Mouse (Mus musculus) embryonic facial prominence, embryonic 11.5 days (tissue): ENCODE results near the gene Relb. TPM values are rescaled to one million over a fixed set of nuclear protein-coding genes. Genes with fewer than 3 reads are reported as not detected.
A peak's percentile ranks its signal among the peaks of the same experiment; 100 is the strongest.
"Not testable (repeated sequence)": the region's sequence is repeated elsewhere in the genome, so short reads cannot be mapped to it uniquely, and the experiment has no call there.

Source experiments
- ATAC-seq: fragments of 200-750 bp; cut with Nextera tagmentation; replicated peaks from 2 replicates; pipeline ENCODE4 v1.8.0; 2017; ENCODE audit warnings: low read depth; ENCODE audit not compliant: insufficient number of reproducible peaks, low FRiP score, low TSS enrichment
- DNase-seq: peaks from one replicate; pipeline ENCODE4 v3.0.0-alpha.2; 2015; ENCODE audit warnings: low spot score
- H3K27ac ChIP-seq: fragments of 300-500 bp; sonication (generic); replicated peaks from 2 replicates; pipeline ENCODE4 v1.5.1; 2014; ENCODE audit warnings: mild to moderate bottlenecking, low read depth, low read length, control low read depth
- H3K27me3 ChIP-seq: fragments of 300-500 bp; sonication (generic); 2 replicates; pipeline ENCODE4 v1.6.1; 2014; ENCODE audit warnings: mild to moderate bottlenecking, low read length, moderate library complexity, mixed read lengths; ENCODE audit not compliant: control insufficient read depth, insufficient read depth
- H3K36me3 ChIP-seq: fragments of 300-500 bp; sonication (generic); replicated peaks from 2 replicates; pipeline ENCODE4 v1.6.1; 2014; ENCODE audit warnings: low read depth, mild to moderate bottlenecking, low read length, moderate library complexity, mixed read lengths; ENCODE audit not compliant: control insufficient read depth, insufficient read depth
- H3K4me1 ChIP-seq: fragments of 300-500 bp; sonication (generic); 2 replicates; pipeline ENCODE4 v1.6.1; 2014; ENCODE audit warnings: low read length, mixed read lengths; ENCODE audit not compliant: control insufficient read depth, insufficient read depth
- H3K4me2 ChIP-seq: fragments of 300-500 bp; sonication (generic); 2 replicates; pipeline ENCODE4 v1.6.1; 2014; ENCODE audit warnings: low read depth, mild to moderate bottlenecking, control low read depth, low read length, moderate library complexity
- H3K4me3 ChIP-seq: fragments of 300-500 bp; sonication (generic); 2 replicates; pipeline ENCODE4 v1.5.1; 2014; ENCODE audit warnings: low read depth, low read length, control low read depth
- H3K9ac ChIP-seq: fragments of 300-500 bp; sonication (generic); replicated peaks from 2 replicates; pipeline ENCODE4 v1.6.1; 2014; ENCODE audit warnings: mild to moderate bottlenecking, control low read depth, low read length
- H3K9me3 ChIP-seq: fragments of 300-500 bp; sonication (generic); replicated peaks from 2 replicates; pipeline ENCODE4 v1.6.1; 2016; ENCODE audit warnings: mild to moderate bottlenecking, low read length, inconsistent platforms, mixed read lengths; ENCODE audit not compliant: control insufficient read depth
- WGBS: fragments of 180-500 bp; shearing (Covaris S2); extraction: QIAGEN DNeasy Blood & Tissue Kit; methylation state at CpG from one replicate; pipeline ENCODE4 v1.1.7; 2014; 5-methylcytosine and 5-hydroxymethylcytosine counted together
- polyA plus RNA-seq: library from polyadenylated mRNA; unstranded; fragments of >200 nt; fragmentation: Nextera tagmentation; extraction: Ambion mirVana; gene quantifications from 2 replicates; pipeline ENCODE4 v1.2.1, GENCODE M21; 2014

Relb gene
- polyA plus RNA-seq, 1 experiment from 2014 or later, result 4.3 TPM

- H3K4me3 ChIP-seq, result no peak overlapping the region
- no peaks in the 10 kb centered on the region for H3K36me3 ChIP-seq
- H3K4me1 ChIP-seq, result no peaks in the 10 kb centered on the region
- no peak overlapping the region for H3K9ac ChIP-seq
- ATAC-seq, result no peak
- WGBS, result 87% methylated on average over 12 of the region's 12 CpGs
- no peak overlapping the region for H3K27ac ChIP-seq
- no peak for DNase-seq
- no peak overlapping the region for H3K4me2 ChIP-seq
- H3K27me3 ChIP-seq, result no peaks in the 10 kb centered on the region
- no peaks in the 10 kb centered on the region for H3K9me3 ChIP-seq
Observed at GRCm38 (mm10) chr7:19609641-19610332, 19.5 kb downstream of the Relb start.

GRCm38 (mm10) chr7:19607291-19607690 lies 21.9 kb downstream of the Relb start:
- ATAC-seq (no peak), DNase-seq (no peak)
- no peak overlapping the region for H3K4me3 ChIP-seq
- WGBS, result 80% methylated on average over 5 of the region's 5 CpGs
- H3K4me2 ChIP-seq, result no peak overlapping the region
- no peaks in the 10 kb centered on the region for H3K27me3 ChIP-seq
- H3K4me1 ChIP-seq, result no peaks in the 10 kb centered on the region
- H3K27ac ChIP-seq, result no peak overlapping the region
- no peaks in the 10 kb centered on the region for H3K36me3 ChIP-seq
- no peak overlapping the region for H3K9ac ChIP-seq
- H3K9me3 ChIP-seq, result no peaks in the 10 kb centered on the region

GRCm38 (mm10) chr7:19604606-19605214 lies 24.5 kb downstream of the Relb start:
- peak overlapping the region; percentile 88 for H3K9ac ChIP-seq
- not testable (repeated sequence) for H3K27me3 ChIP-seq, DNase-seq, H3K27ac ChIP-seq, H3K9me3 ChIP-seq, H3K36me3 ChIP-seq, ATAC-seq, H3K4me1 ChIP-seq
- WGBS, result 57% methylated on average over 10 of the region's 10 CpGs
- peak overlapping the region; percentile 81; the same call in 1 of the 2 replicates for H3K4me2 ChIP-seq
- peak overlapping the region; percentile 99 for H3K4me3 ChIP-seq

- Histone ChIP-seq H3K27ac (peak within 1 kb of the TSS; percentile 66), H3K27me3 (no peaks in the 10 kb centered on the region), H3K9ac (peak within 1 kb of the TSS; percentile 88), H3K36me3 (no peaks in the 10 kb centered on the region; the same call in 1 of the 2 replicates), H3K4me1 (no peaks in the 10 kb centered on the region), H3K4me2 (peak within 1 kb of the TSS; percentile 81), H3K4me3 (peak within 1 kb of the TSS; percentile 99), H3K9me3 (no peaks in the 10 kb centered on the region)
- ATAC-seq, result peak; percentile 92
- DNase-seq, result peak; percentile 98
- 1% methylated on average over 57 of the region's 57 CpGs for WGBS
Observed at GRCm38 (mm10) chr7:19603849-19604605, 25.2 kb downstream of the Relb start, which contains the start of gene Clasrp. Gene Clasrp (minus strand): TSS chr7:19604486.

- Histone ChIP-seq H3K4me1 (no peaks in the 10 kb centered on the region), H3K9me3 (no peaks in the 10 kb centered on the region), H3K27ac (no peak overlapping the region), H3K4me2 (peak overlapping the region; percentile 81; the same call in 1 of the 2 replicates), H3K4me3 (peak overlapping the region; percentile 99), H3K36me3 (no peaks in the 10 kb centered on the region; the same call in 1 of the 2 replicates), H3K27me3 (no peaks in the 10 kb centered on the region), H3K9ac (no peak overlapping the region)
- 84% methylated on average over 12 of the region's 12 CpGs for whole genome bisulfite sequencing
- ATAC-seq, result no peak
- DNase-seq, result no peak
Observed at GRCm38 (mm10) chr7:19603055-19603454, 26.2 kb downstream of the Relb start.

GRCm38 (mm10) chr7:19600562-19600961 lies 28.7 kb downstream of the Relb start:
- no peak overlapping the region for H3K27ac ChIP-seq
- H3K4me3 ChIP-seq, result no peak overlapping the region
- ATAC-seq (no peak), DNase-seq (no peak)
- 71% methylated on average over 5 of the region's 5 CpGs for WGBS
- H3K4me2 ChIP-seq, result no peak overlapping the region
- H3K9me3 ChIP-seq, result no peaks in the 10 kb centered on the region
- H3K27me3 ChIP-seq, result no peaks in the 10 kb centered on the region
- H3K4me1 ChIP-seq, result no peaks in the 10 kb centered on the region
- H3K9ac ChIP-seq, result no peak overlapping the region
- H3K36me3 ChIP-seq, result no peaks in the 10 kb centered on the region; the same call in none of the 2 replicates

GRCm38 (mm10) chr7:19593061-19593730 lies 36.0 kb downstream of the Relb start:
- Histone ChIP-seq H3K4me2 (no peak overlapping the region), H3K36me3 (peaks cover 15% of the 10 kb centered on the region), H3K4me1 (no peaks in the 10 kb centered on the region), H3K9me3 (no peaks in the 10 kb centered on the region), H3K27me3 (no peaks in the 10 kb centered on the region), H3K27ac (no peak overlapping the region), H3K4me3 (no peak overlapping the region), H3K9ac (no peak overlapping the region)
- 90% methylated on average over 10 of the region's 10 CpGs for WGBS
- DNase-seq (no peak), ATAC-seq (no peak)
